Mouse (Mus musculus): ENCODE results near the gene Tcte2. TPM values are rescaled to one million over a fixed set of nuclear protein-coding genes. Genes with fewer than 3 reads are reported as not detected.
"Not testable (repeated sequence)": the region's sequence is repeated elsewhere in the genome, so short reads cannot be mapped to it uniquely, and the experiment has no call there.

The Tcte2 gene
- total and polyA plus RNA-seq, 3 experiments, result 0.16 TPM; not detected in 2

DNA sequence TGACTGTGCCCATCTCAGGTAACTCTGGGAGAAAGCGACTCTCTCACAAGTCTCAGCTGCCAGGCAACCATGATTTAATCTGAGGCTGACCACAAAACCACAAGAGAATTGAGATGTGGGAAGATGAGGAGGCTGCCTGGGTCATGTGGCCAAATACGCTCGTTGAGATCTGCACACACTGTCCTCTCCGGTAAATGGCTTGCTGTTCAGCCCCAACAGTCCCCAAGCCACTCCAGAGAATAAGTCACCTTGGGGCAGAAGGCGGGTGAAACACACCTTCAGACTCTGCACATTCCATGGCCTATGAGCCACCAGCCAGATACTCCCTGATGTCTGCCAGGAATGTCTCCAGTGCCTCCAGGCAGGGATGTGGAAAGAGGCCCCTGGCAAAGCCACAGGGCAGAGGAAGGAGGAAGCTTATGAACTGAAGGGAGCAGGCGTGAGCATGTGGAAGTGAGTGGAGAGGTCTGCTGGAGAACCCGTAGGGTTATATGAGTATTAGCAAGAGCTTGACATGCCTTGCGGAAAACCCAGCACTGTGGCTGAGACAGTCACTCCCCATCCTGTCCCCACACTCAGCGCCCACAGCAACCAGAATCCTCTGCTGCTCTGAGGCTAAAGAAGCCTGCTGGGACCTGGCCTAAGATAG, 79.1 kb downstream of the Tcte2 start:
- Histone ChIP-seq H3K4me3 (ENCODE audit: low read depth, low read length) (no peak overlapping the region), H3K27me3 (ENCODE audit: insufficient read depth, low read length) (no peaks in the 10 kb centered on the region), H3K4me1 (ENCODE audit: insufficient read depth, low read depth, low read length) (no peaks in the 10 kb centered on the region), H3K9me3 (replicated peaks) (peaks cover 66% of the 10 kb centered on the region), H3K36me3 (replicated peaks) (no peaks in the 10 kb centered on the region)
- TF ChIP-seq TAL1 (conservative IDR thresholded peaks at IDR 0.05; ENCODE audit: low read depth, low read length) (no peak), GATA1 (IDR thresholded peaks at IDR 0.05; ENCODE audit: borderline replicate concordance, low read length) (no peak), CTCF (IDR thresholded peaks at IDR 0.05; ENCODE audit: low read depth, low read length) (no peak), POLR2AphosphoS5 (IDR thresholded peaks at IDR 0.05; ENCODE audit: insufficient replicate concordance, low read depth, low read length) (no peak), GATA2 (IDR thresholded peaks at IDR 0.05; ENCODE audit: borderline replicate concordance, low read depth, low read length) (no peak)
- DNase-seq (ENCODE audit: low spot score) (no peak), ATAC-seq (ENCODE audit: extremely low read depth, insufficient number of reproducible peaks, low FRiP score, poor library complexity, severe bottlenecking) (no peak; the same call in 1 of the 2 replicates)

DNA sequence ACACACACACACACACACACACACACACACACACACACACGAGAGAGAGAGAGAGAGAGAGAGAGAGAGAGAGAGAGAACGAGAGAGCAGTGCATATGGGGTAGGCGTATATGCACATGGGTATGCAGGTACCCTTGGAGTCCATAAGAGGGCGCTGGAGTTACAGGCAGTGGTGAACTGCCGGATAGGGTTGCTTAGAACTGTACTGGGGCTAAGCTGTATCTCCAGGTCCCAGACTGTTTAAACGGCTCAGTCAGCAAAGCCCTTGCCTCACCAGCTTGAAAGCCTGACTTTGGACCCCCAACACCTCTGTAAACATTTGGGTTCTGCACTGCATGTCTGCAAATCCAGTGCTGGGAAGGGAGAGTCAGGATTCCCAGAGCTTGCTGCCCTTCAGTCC, 79.9 kb downstream of the Tcte2 start:
- DNase-seq (ENCODE audit: low spot score) (no peak), ATAC-seq (ENCODE audit: extremely low read depth, insufficient number of reproducible peaks, low FRiP score, poor library complexity, severe bottlenecking) (no peak)
- Histone ChIP-seq H3K4me3 (ENCODE audit: low read depth, low read length) (no peak overlapping the region), H3K36me3 (replicated peaks) (no peaks in the 10 kb centered on the region), H3K9me3 (replicated peaks) (peaks cover 60% of the 10 kb centered on the region), H3K4me1 (ENCODE audit: insufficient read depth, low read depth, low read length) (no peaks in the 10 kb centered on the region), H3K27me3 (ENCODE audit: insufficient read depth, low read length) (no peaks in the 10 kb centered on the region)
- TF ChIP-seq GATA1 (IDR thresholded peaks at IDR 0.05; ENCODE audit: borderline replicate concordance, low read length), result no peak
- TF ChIP-seq GATA2 (IDR thresholded peaks at IDR 0.05; ENCODE audit: borderline replicate concordance, low read depth, low read length), result no peak
- TF ChIP-seq POLR2AphosphoS5 (IDR thresholded peaks at IDR 0.05; ENCODE audit: insufficient replicate concordance, low read depth, low read length), result no peak
- TF ChIP-seq CTCF (IDR thresholded peaks at IDR 0.05; ENCODE audit: low read depth, low read length), result no peak
- no peak for TF ChIP-seq TAL1 (conservative IDR thresholded peaks at IDR 0.05; ENCODE audit: low read depth, low read length)

DNA sequence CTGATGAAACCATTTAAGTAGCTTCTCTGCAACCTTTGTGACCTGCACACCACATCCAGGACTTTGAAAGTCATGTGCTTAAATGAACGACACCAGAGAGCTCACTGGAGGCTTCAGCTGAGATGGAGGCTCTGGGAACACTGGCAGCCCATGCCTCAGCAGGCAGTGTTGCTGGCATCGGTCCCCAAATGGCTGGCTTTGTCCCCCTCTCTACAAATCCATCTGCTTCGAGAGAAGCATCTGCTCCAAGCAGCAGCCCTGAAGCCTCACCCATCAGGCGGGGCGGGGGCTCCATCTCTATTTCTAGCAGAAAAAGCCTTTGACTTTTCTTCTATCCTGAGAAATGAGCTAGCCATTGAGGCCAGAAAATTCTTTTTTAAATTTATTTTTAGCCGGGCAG, 80.5 kb downstream of the Tcte2 start:
- Histone ChIP-seq H3K27me3 (ENCODE audit: insufficient read depth, low read length) (no peaks in the 10 kb centered on the region), H3K36me3 (replicated peaks) (no peaks in the 10 kb centered on the region), H3K4me3 (ENCODE audit: low read depth, low read length) (no peak overlapping the region), H3K9me3 (replicated peaks) (peaks cover 57% of the 10 kb centered on the region), H3K4me1 (ENCODE audit: insufficient read depth, low read depth, low read length) (no peaks in the 10 kb centered on the region)
- no peak for TF ChIP-seq POLR2AphosphoS5 (IDR thresholded peaks at IDR 0.05; ENCODE audit: insufficient replicate concordance, low read depth, low read length)
- TF ChIP-seq GATA2 (IDR thresholded peaks at IDR 0.05; ENCODE audit: borderline replicate concordance, low read depth, low read length), result no peak
- no peak for TF ChIP-seq CTCF (IDR thresholded peaks at IDR 0.05; ENCODE audit: low read depth, low read length)
- TF ChIP-seq GATA1 (IDR thresholded peaks at IDR 0.05; ENCODE audit: borderline replicate concordance, low read length), result no peak
- TF ChIP-seq TAL1 (conservative IDR thresholded peaks at IDR 0.05; ENCODE audit: low read depth, low read length), result no peak
- no peak for ATAC-seq (ENCODE audit: extremely low read depth, insufficient number of reproducible peaks, low FRiP score, poor library complexity, severe bottlenecking)
- no peak for DNase-seq (ENCODE audit: low spot score)

DNA sequence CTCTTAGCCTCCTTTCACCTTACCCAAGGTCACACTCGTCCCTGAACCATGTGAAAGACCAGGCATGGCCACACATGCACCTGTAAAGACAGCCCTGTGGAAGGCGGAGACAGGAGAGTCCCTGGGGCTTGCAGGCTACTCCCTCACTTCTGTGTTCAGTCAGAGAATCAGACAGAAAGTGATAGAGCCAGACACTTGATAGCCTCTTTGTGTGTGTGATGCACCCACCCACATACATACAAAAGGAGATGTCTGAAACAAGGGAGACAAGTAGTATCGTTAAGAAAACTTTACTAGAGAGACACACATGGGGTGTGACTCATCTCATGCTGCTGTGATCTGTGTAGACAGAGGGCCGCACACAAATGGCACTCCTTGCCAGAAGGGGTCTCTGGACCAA, 81.3 kb downstream of the Tcte2 start:
- ATAC-seq (ENCODE audit: extremely low read depth, insufficient number of reproducible peaks, low FRiP score, poor library complexity, severe bottlenecking) (no peak), DNase-seq (ENCODE audit: low spot score) (no peak)
- no peaks in the 10 kb centered on the region for H3K36me3 ChIP-seq (replicated peaks)
- H3K27me3 ChIP-seq (ENCODE audit: insufficient read depth, low read length), result no peaks in the 10 kb centered on the region
- H3K4me1 ChIP-seq (ENCODE audit: insufficient read depth, low read depth, low read length), result no peaks in the 10 kb centered on the region
- TF ChIP-seq CTCF (IDR thresholded peaks at IDR 0.05; ENCODE audit: low read depth, low read length) (no peak), GATA1 (IDR thresholded peaks at IDR 0.05; ENCODE audit: borderline replicate concordance, low read length) (no peak), GATA2 (IDR thresholded peaks at IDR 0.05; ENCODE audit: borderline replicate concordance, low read depth, low read length) (no peak), TAL1 (conservative IDR thresholded peaks at IDR 0.05; ENCODE audit: low read depth, low read length) (no peak), POLR2AphosphoS5 (IDR thresholded peaks at IDR 0.05; ENCODE audit: insufficient replicate concordance, low read depth, low read length) (no peak)
- H3K9me3 ChIP-seq (replicated peaks), result peaks cover 54% of the 10 kb centered on the region
- no peak overlapping the region for H3K4me3 ChIP-seq (ENCODE audit: low read depth, low read length)

DNA sequence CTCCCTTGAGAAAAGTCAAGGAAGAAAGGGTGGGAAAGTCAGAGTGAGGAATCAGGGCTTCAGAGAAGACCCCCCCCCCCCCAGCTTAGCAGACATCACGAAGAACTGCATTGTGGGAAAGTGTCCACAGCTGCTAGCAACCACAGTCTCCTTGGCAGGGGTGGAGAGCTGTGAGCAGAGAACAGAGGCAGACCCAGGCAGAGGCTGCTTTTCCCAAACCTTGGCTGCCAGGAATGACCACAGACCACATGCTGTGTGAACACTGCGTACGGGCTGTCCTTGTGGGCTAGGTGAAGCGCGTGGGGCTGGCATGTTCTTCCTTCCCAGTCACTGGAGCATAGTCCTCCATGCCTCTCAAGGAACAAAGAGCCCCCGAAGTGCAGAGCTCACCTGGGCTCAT, 81.9 kb downstream of the Tcte2 start:
- Histone ChIP-seq H3K36me3 (replicated peaks) (no peaks in the 10 kb centered on the region), H3K4me1 (ENCODE audit: insufficient read depth, low read depth, low read length) (no peaks in the 10 kb centered on the region), H3K9me3 (replicated peaks) (peaks cover 54% of the 10 kb centered on the region), H3K4me3 (ENCODE audit: low read depth, low read length) (no peak overlapping the region), H3K27me3 (ENCODE audit: insufficient read depth, low read length) (no peaks in the 10 kb centered on the region)
- DNase-seq (ENCODE audit: low spot score), result no peak
- no peak for TF ChIP-seq CTCF (IDR thresholded peaks at IDR 0.05; ENCODE audit: low read depth, low read length)
- no peak for TF ChIP-seq GATA2 (IDR thresholded peaks at IDR 0.05; ENCODE audit: borderline replicate concordance, low read depth, low read length)
- no peak for TF ChIP-seq TAL1 (conservative IDR thresholded peaks at IDR 0.05; ENCODE audit: low read depth, low read length)
- no peak for TF ChIP-seq POLR2AphosphoS5 (IDR thresholded peaks at IDR 0.05; ENCODE audit: insufficient replicate concordance, low read depth, low read length)
- TF ChIP-seq GATA1 (IDR thresholded peaks at IDR 0.05; ENCODE audit: borderline replicate concordance, low read length), result no peak
- ATAC-seq (ENCODE audit: extremely low read depth, insufficient number of reproducible peaks, low FRiP score, poor library complexity, severe bottlenecking), result no peak

DNA sequence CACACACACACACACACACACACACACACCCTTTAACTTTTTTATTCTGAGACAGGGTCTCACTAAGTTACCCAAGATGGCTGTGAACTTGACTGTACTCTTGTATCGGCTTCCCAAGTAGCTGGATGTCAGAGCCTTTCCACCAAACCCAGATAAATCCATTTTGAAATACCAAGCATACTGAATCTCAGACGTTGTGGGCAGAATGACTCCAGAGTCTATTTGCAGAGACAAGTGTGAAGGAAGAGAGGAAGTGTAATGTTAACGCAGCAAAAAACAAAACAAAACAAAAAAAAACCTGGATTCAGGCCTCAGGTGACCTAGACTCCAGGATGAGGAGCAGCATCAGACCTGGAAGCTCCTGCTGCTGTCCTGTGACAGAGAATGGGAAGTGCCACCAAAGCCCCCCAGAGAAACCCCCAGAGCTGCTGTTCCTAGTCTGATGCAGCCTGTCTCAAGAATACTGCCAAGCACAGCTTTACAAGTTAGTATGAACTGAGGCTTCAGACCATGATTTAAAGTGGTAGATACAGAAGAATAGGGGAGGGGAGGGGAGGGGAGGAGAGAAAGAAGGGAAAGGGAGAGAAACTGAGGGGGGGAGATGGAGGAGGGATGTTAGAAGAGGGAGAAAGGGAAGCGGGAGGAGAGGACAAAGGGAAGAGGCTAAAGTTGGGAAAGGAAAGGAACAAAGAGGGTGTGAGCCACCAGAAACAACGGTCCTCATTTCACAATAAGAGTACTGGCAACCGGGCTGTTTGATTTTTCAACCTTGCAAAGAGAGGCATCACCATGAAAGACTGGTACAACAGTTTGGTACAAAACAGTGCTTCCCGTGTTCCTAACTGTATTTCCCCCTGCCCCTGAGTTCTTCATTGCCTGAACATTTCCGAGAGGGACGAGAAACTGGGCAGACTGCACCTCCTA, 84.1 kb downstream of the Tcte2 start:
- Histone ChIP-seq H3K27me3 (ENCODE audit: insufficient read depth, low read length) (no peaks in the 10 kb centered on the region), H3K36me3 (replicated peaks) (no peaks in the 10 kb centered on the region), H3K4me3 (ENCODE audit: low read depth, low read length) (no peak overlapping the region), H3K9me3 (replicated peaks) (peaks cover 57% of the 10 kb centered on the region), H3K4me1 (ENCODE audit: insufficient read depth, low read depth, low read length) (no peaks in the 10 kb centered on the region)
- TF ChIP-seq GATA1 (IDR thresholded peaks at IDR 0.05; ENCODE audit: borderline replicate concordance, low read length), result no peak
- TF ChIP-seq GATA2 (IDR thresholded peaks at IDR 0.05; ENCODE audit: borderline replicate concordance, low read depth, low read length), result no peak
- TF ChIP-seq TAL1 (conservative IDR thresholded peaks at IDR 0.05; ENCODE audit: low read depth, low read length), result no peak
- no peak for TF ChIP-seq CTCF (IDR thresholded peaks at IDR 0.05; ENCODE audit: low read depth, low read length)
- TF ChIP-seq POLR2AphosphoS5 (IDR thresholded peaks at IDR 0.05; ENCODE audit: insufficient replicate concordance, low read depth, low read length), result no peak
- DNase-seq (ENCODE audit: low spot score) (no peak), ATAC-seq (ENCODE audit: extremely low read depth, insufficient number of reproducible peaks, low FRiP score, poor library complexity, severe bottlenecking) (no peak)

DNA sequence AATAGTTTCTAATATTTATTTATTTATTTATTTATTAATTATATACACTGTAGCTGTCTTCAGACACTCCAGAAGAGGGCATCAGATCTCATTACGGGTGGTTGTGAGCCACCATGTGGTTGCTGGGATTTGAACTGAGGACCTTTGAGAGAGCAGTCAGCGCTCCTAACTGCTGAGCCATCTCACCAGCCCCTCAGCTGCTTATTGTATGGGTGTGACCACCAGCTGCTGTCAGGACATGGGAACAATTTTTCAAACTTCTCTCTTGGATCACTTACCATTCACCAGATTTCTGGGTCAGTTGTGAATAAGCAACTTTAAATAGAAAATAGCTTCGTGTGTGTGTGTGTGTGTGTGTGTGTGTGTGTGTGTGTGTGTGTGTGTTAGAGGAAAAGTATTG, 85.5 kb downstream of the Tcte2 start:
- not testable (repeated sequence) for H3K36me3 ChIP-seq (replicated peaks); H3K4me1 ChIP-seq (ENCODE audit: insufficient read depth, low read depth, low read length); DNase-seq (ENCODE audit: low spot score); H3K27me3 ChIP-seq (ENCODE audit: insufficient read depth, low read length); H3K4me3 ChIP-seq (ENCODE audit: low read depth, low read length); ATAC-seq (ENCODE audit: extremely low read depth, insufficient number of reproducible peaks, low FRiP score, poor library complexity, severe bottlenecking)
- H3K9me3 ChIP-seq (replicated peaks), result peaks cover 53% of the 10 kb centered on the region

All from G1E (cell line).